In the genomic region with DNA sequence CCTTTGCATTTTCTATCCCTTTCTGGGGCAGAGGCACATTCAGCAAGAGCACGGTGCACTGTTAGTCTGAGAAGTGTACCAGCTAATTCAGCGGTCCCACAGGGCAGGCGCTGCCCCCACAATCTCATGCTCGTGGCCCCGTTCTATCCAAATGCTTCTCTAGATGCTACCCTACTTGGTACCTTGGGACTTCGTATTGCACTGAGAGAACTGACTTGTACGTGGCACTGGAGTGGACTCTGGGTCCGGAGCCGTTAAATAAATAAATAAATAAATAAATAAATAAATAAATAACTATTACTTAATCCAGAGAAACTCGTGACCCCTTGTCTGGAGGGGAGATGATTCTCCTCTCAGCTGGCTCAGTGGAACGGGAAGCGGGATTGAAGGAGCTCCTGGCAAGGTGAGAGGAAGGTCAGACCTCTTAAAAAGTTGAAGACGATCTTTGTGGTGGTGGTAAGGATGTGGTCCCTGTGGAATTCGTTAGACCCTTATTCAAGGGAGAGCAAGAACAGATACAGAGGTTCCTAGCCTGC, we compare ENCODE assay signal across 10 mouse cellular contexts. TPM values are rescaled to one million over a fixed set of nuclear protein-coding genes. Genes with fewer than 3 reads are reported as not detected.
A peak's percentile ranks its signal among the peaks of the same experiment; 100 is the strongest.
DNase-seq lines count a peak whose midpoint lies in the region; ATAC-seq lines count a peak whose summit lies in the region.
"Had no signal": no experiment of that assay in that cellular context is flagged by ENCODE, and none has a peak within 500 bp of the region (broad histone marks: within the 10 kb centered on the region; RNA-seq: fewer than 3 reads in every experiment).

No protein-coding gene starts in this region.

- peaks cover 85% of the 10 kb centered on the region for H3K27me3 ChIP-seq in heart, embryonic 10.5 days (ENCODE audit: insufficient read depth, poor library complexity, severe bottlenecking)
- peaks cover 41% of the 10 kb centered on the region for H3K27me3 ChIP-seq in neural tube, embryonic 12.5 days (replicated peaks)
- H3K27me3 ChIP-seq in limb, embryonic 12.5 days, result peaks cover 78% of the 10 kb centered on the region
- peaks cover 40% of the 10 kb centered on the region for H3K27me3 ChIP-seq in liver, embryonic 11.5 days (replicated peaks; ENCODE audit: control insufficient read depth, insufficient read depth, low read length)

- peak overlapping the region; percentile 64 for H3K4me2 ChIP-seq in neural tube, embryonic 12.5 days (replicated peaks)
- no peak overlapping the region; the same call in 1 of the 2 replicates for H3K4me2 ChIP-seq in limb, embryonic 12.5 days
- no peak overlapping the region for H3K4me2 ChIP-seq in liver, embryonic 11.5 days

- H3K4me1 ChIP-seq in heart, embryonic 10.5 days, result peaks cover 9% of the 10 kb centered on the region; the same call in 1 of the 2 replicates
- H3K4me1 ChIP-seq in neural tube, embryonic 12.5 days, result peaks cover 8% of the 10 kb centered on the region; the same call in 1 of the 2 replicates
- peaks cover 8% of the 10 kb centered on the region; the same call in 1 of the 2 replicates for H3K4me1 ChIP-seq in limb, embryonic 12.5 days (replicated peaks)
- H3K4me1 ChIP-seq in liver, embryonic 11.5 days (replicated peaks; ENCODE audit: control insufficient read depth, insufficient read depth, low read length), result no peaks in the 10 kb centered on the region; the same call in 1 of the 2 replicates

- ATAC-seq in neural tube, embryonic 12.5 days (ENCODE audit: low FRiP score, low read depth), result no peak
- no peak for ATAC-seq in limb, embryonic 12.5 days (ENCODE audit: insufficient number of reproducible peaks, insufficient read depth, low FRiP score, low TSS enrichment, low read depth)
- no peak for ATAC-seq in liver, embryonic 11.5 days (replicated peaks; ENCODE audit: low FRiP score)

- peak overlapping the region; percentile 60 for H3K4me3 ChIP-seq in heart, embryonic 10.5 days
- no peak overlapping the region for H3K4me3 ChIP-seq in neural tube, embryonic 12.5 days
- H3K4me3 ChIP-seq in limb, embryonic 12.5 days (replicated peaks), result peak overlapping the region; percentile 42; the same call in 1 of the 2 replicates
- no peak overlapping the region for H3K4me3 ChIP-seq in liver, embryonic 11.5 days (ENCODE audit: low read depth, low read length)

- 32% methylated on average over 14 of the region's 14 CpGs for WGBS in heart, embryonic 10.5 days
- WGBS in neural tube, embryonic 12.5 days, result 40% methylated on average over 14 of the region's 14 CpGs
- WGBS in limb, embryonic 12.5 days, result 36% methylated on average over 14 of the region's 14 CpGs
- 34% methylated on average over 14 of the region's 14 CpGs for WGBS in liver, embryonic 11.5 days

- no peaks in the 10 kb centered on the region for H3K36me3 ChIP-seq in heart, embryonic 10.5 days
- H3K36me3 ChIP-seq in neural tube, embryonic 12.5 days, result no peaks in the 10 kb centered on the region
- H3K36me3 ChIP-seq in limb, embryonic 12.5 days, result no peaks in the 10 kb centered on the region
- H3K36me3 ChIP-seq in liver, embryonic 11.5 days (ENCODE audit: control insufficient read depth, insufficient read depth, low read length), result no peaks in the 10 kb centered on the region

- H3K27ac ChIP-seq in heart, embryonic 10.5 days, result no peak overlapping the region
- H3K27ac ChIP-seq in neural tube, embryonic 12.5 days, result no peak overlapping the region
- H3K27ac ChIP-seq in limb, embryonic 12.5 days, result no peak overlapping the region
- H3K27ac ChIP-seq in liver, embryonic 11.5 days (ENCODE audit: low read depth, low read length), result no peak overlapping the region
- H3K27ac ChIP-seq: macrophage had no signal

- intact Hi-C loops in heart, postnatal 36 days (cut with DNase I), result no loop called here

- no peaks in the 10 kb centered on the region for H3K9me3 ChIP-seq in heart, embryonic 10.5 days
- no peaks in the 10 kb centered on the region for H3K9me3 ChIP-seq in neural tube, embryonic 12.5 days
- no peaks in the 10 kb centered on the region for H3K9me3 ChIP-seq in limb, embryonic 12.5 days
- H3K9me3 ChIP-seq in liver, embryonic 11.5 days (ENCODE audit: control insufficient read depth, low read length), result no peaks in the 10 kb centered on the region

- H3K9ac ChIP-seq in neural tube, embryonic 12.5 days, result no peak overlapping the region
- H3K9ac ChIP-seq in limb, embryonic 12.5 days (replicated peaks), result no peak overlapping the region
- no peak overlapping the region for H3K9ac ChIP-seq in liver, embryonic 11.5 days (ENCODE audit: low read depth, low read length)

- DNase-seq in heart, embryonic 10.5 days (ENCODE audit: low spot score), result no peak
- no peak for DNase-seq in heart, postnatal 36 days
- DNase-seq in neural tube, embryonic 10.5 days (ENCODE audit: extremely low spot score, low spot score), result no peak
- DNase-seq in right cerebral cortex, adult 2 months (ENCODE audit: low spot score in 2 of 2), result no peak
- DNase-seq in lung, postnatal 25 days (ENCODE audit: low spot score), result no peak
- no peak for DNase-seq in liver, embryonic 11.5 days (ENCODE audit: low spot score)
- DNase-seq: left cerebral cortex, postnatal 4 days had no signal

RNA-seq across cellular contexts. Expression of a gene that starts 0.6 kb away (rescaled TPM):
- polyA plus RNA-seq in heart, embryonic 10.5 days (2016; fragmentation: Nextera tagmentation; extraction: Ambion mirVana), result 0.04 TPM in 1 of 2 replicates, not detected in the other
- total RNA-seq in heart, postnatal 36 days (2021), result under 1 TPM; 0.22 to 0.56 TPM
- polyA plus RNA-seq in neural tube, embryonic 12.5 days (2016; fragmentation: Nextera tagmentation; extraction: Ambion mirVana), result 0.04 TPM in 1 of 2 replicates, not detected in the other
- not detected in 2 replicates for polyA plus RNA-seq in limb, embryonic 12.5 days (2016; fragmentation: Nextera tagmentation; extraction: Ambion mirVana)
- polyA plus RNA-seq in liver, embryonic 11.5 days (2014; fragmentation: Nextera tagmentation; extraction: Ambion mirVana), result not detected in 2 replicates
- polyA plus RNA-seq: macrophage had no signal

RNA-seq across cellular contexts. Expression of a gene that starts 59.8 kb away (rescaled TPM):
- 16.0 and 16.4 TPM in 2 replicates for polyA plus RNA-seq in heart, embryonic 10.5 days (2016; fragmentation: Nextera tagmentation; extraction: Ambion mirVana)
- under 1 TPM; 0.57 to 0.80 TPM for total RNA-seq in heart, postnatal 36 days (2021)
- polyA plus RNA-seq in neural tube, embryonic 12.5 days (2016; fragmentation: Nextera tagmentation; extraction: Ambion mirVana), result 15.3 and 16.0 TPM in 2 replicates
- 20.9 TPM in 2 replicates for polyA plus RNA-seq in limb, embryonic 12.5 days (2016; fragmentation: Nextera tagmentation; extraction: Ambion mirVana)
- polyA plus RNA-seq in liver, embryonic 11.5 days (2014; fragmentation: Nextera tagmentation; extraction: Ambion mirVana), result 17.1 and 17.6 TPM in 2 replicates

Comparison
In these comparisons a context has a peak if more than half of its experiments do, and no peak if none do; other contexts are left out.
1. H3K4me3 ChIP-seq: peak in heart, embryonic 10.5 days (single experiment) and limb, embryonic 12.5 days (single experiment); none in neural tube, embryonic 12.5 days (single experiment) and liver, embryonic 11.5 days (single experiment).